Mouse (Mus musculus): ENCODE measurements around the gene Fgfr2. TPM values are rescaled to one million over a fixed set of nuclear protein-coding genes. Genes with fewer than 3 reads are reported as not detected.

The Fgfr2 gene
- polyA plus RNA-seq, 1 experiment = 1.7 TPM

GRCm38 (mm10) chr7:132704310-132704875 lies 418.8 kb downstream of the Fgfr2 start:
- TF ChIP-seq MAX (IDR thresholded peaks at IDR 0.05) (no peak), CEBPB (IDR thresholded peaks at IDR 0.05; ENCODE audit: low read depth) (no peak), FOSL1 (IDR thresholded peaks at IDR 0.05; ENCODE audit: insufficient read depth, low read length, poor library complexity, severe bottlenecking) (no peak), CTCF (IDR thresholded peaks at IDR 0.05; ENCODE audit: control insufficient read depth, insufficient read depth, insufficient read length) (no peak), MYOD1 (IDR thresholded peaks at IDR 0.05; ENCODE audit: control insufficient read depth, insufficient read length, low read depth) (no peak), MYOG (IDR thresholded peaks at IDR 0.05; ENCODE audit: control insufficient read depth, extremely low read depth, insufficient read length) (no peak)
- H3ac ChIP-seq (ENCODE audit: control insufficient read depth, insufficient read length, low read depth) = no peak overlapping the region

GRCm38 (mm10) chr7:132703515-132704309 lies 419.4 kb downstream of the Fgfr2 start:
- no peak overlapping the region for H3ac ChIP-seq (ENCODE audit: control insufficient read depth, insufficient read length, low read depth)
- no peaks in the 10 kb centered on the region for H3K79me2 ChIP-seq (ENCODE audit: control insufficient read depth, insufficient read depth)
- no peaks in the 10 kb centered on the region for H3K36me3 ChIP-seq (ENCODE audit: control insufficient read depth, insufficient read depth)
- TF ChIP-seq CEBPB (IDR thresholded peaks at IDR 0.05; ENCODE audit: low read depth) (no peak), USF1 (IDR thresholded peaks at IDR 0.05; ENCODE audit: low read depth) (no peak), MAX (IDR thresholded peaks at IDR 0.05) (no peak), MYOG (IDR thresholded peaks at IDR 0.05; ENCODE audit: control insufficient read depth, extremely low read depth, insufficient read length) (no peak), FOSL1 (IDR thresholded peaks at IDR 0.05; ENCODE audit: insufficient read depth, low read length, poor library complexity, severe bottlenecking) (no peak), MYOD1 (IDR thresholded peaks at IDR 0.05; ENCODE audit: control insufficient read depth, insufficient read length, low read depth) (no peak), CTCF (IDR thresholded peaks at IDR 0.05; ENCODE audit: control insufficient read depth, insufficient read depth, insufficient read length) (no peak)
- H3K27me3 ChIP-seq (ENCODE audit: control insufficient read depth, insufficient read depth, insufficient read length) = no peaks in the 10 kb centered on the region
- no peaks in the 10 kb centered on the region for H3K79me3 ChIP-seq (ENCODE audit: low read depth)
- H3K4me3 ChIP-seq (ENCODE audit: insufficient read depth, poor library complexity, severe bottlenecking) = no peak overlapping the region

More at GRCm38 (mm10) chr7:132704310-132704875, 418.8 kb downstream of the Fgfr2 start:
- H3K79me3 ChIP-seq (ENCODE audit: low read depth) = no peaks in the 10 kb centered on the region
- no peak overlapping the region for H3K4me3 ChIP-seq (ENCODE audit: insufficient read depth, poor library complexity, severe bottlenecking)
- no peaks in the 10 kb centered on the region for H3K27me3 ChIP-seq (ENCODE audit: control insufficient read depth, insufficient read depth, insufficient read length)
- H3K79me2 ChIP-seq (ENCODE audit: control insufficient read depth, insufficient read depth) = no peaks in the 10 kb centered on the region
- H3K36me3 ChIP-seq (ENCODE audit: control insufficient read depth, insufficient read depth) = no peaks in the 10 kb centered on the region

- TF ChIP-seq MAX (IDR thresholded peaks at IDR 0.05) = no peak
- no peak for TF ChIP-seq MYOG (IDR thresholded peaks at IDR 0.05; ENCODE audit: control insufficient read depth, extremely low read depth, insufficient read length)
- TF ChIP-seq CTCF (IDR thresholded peaks at IDR 0.05; ENCODE audit: control insufficient read depth, insufficient read depth, insufficient read length) = no peak
- no peak for TF ChIP-seq FOSL1 (IDR thresholded peaks at IDR 0.05; ENCODE audit: insufficient read depth, low read length, poor library complexity, severe bottlenecking)
- no peak for TF ChIP-seq MYOD1 (IDR thresholded peaks at IDR 0.05; ENCODE audit: control insufficient read depth, insufficient read length, low read depth)
- TF ChIP-seq CEBPB (IDR thresholded peaks at IDR 0.05; ENCODE audit: low read depth) = no peak
- TF ChIP-seq USF1 (IDR thresholded peaks at IDR 0.05; ENCODE audit: low read depth) = no peak
- no peaks in the 10 kb centered on the region for H3K79me3 ChIP-seq (ENCODE audit: low read depth)
Measured at GRCm38 (mm10) chr7:132702492-132703070, 420.6 kb downstream of the Fgfr2 start.

GRCm38 (mm10) chr7:132702024-132702423 lies 421.1 kb downstream of the Fgfr2 start:
- H3K36me3 ChIP-seq (ENCODE audit: control insufficient read depth, insufficient read depth) = no peaks in the 10 kb centered on the region
- TF ChIP-seq MAX (IDR thresholded peaks at IDR 0.05) (no peak), MYOG (IDR thresholded peaks at IDR 0.05; ENCODE audit: control insufficient read depth, extremely low read depth, insufficient read length) (no peak), CEBPB (IDR thresholded peaks at IDR 0.05; ENCODE audit: low read depth) (no peak), CTCF (IDR thresholded peaks at IDR 0.05; ENCODE audit: control insufficient read depth, insufficient read depth, insufficient read length) (no peak)
- H3K79me3 ChIP-seq (ENCODE audit: low read depth) = no peaks in the 10 kb centered on the region
- no peak overlapping the region for H3ac ChIP-seq (ENCODE audit: control insufficient read depth, insufficient read length, low read depth)
- H3K4me3 ChIP-seq (ENCODE audit: insufficient read depth, poor library complexity, severe bottlenecking) = no peak overlapping the region
- no peaks in the 10 kb centered on the region for H3K27me3 ChIP-seq (ENCODE audit: control insufficient read depth, insufficient read depth, insufficient read length)
- H3K79me2 ChIP-seq (ENCODE audit: control insufficient read depth, insufficient read depth) = no peaks in the 10 kb centered on the region

More at GRCm38 (mm10) chr7:132702492-132703070, 420.6 kb downstream of the Fgfr2 start:
- Histone ChIP-seq H3K4me3 (ENCODE audit: insufficient read depth, poor library complexity, severe bottlenecking) (no peak overlapping the region), H3K36me3 (ENCODE audit: control insufficient read depth, insufficient read depth) (no peaks in the 10 kb centered on the region), H3K27me3 (ENCODE audit: control insufficient read depth, insufficient read depth, insufficient read length) (no peaks in the 10 kb centered on the region), H3K79me2 (ENCODE audit: control insufficient read depth, insufficient read depth) (no peaks in the 10 kb centered on the region), H3ac (ENCODE audit: control insufficient read depth, insufficient read length, low read depth) (no peak overlapping the region)

GRCm38 (mm10) chr7:132701412-132701811 lies 421.7 kb downstream of the Fgfr2 start:
- no peaks in the 10 kb centered on the region for H3K27me3 ChIP-seq (ENCODE audit: control insufficient read depth, insufficient read depth, insufficient read length)
- H3ac ChIP-seq (ENCODE audit: control insufficient read depth, insufficient read length, low read depth) = no peak overlapping the region
- H3K79me3 ChIP-seq (ENCODE audit: low read depth) = no peaks in the 10 kb centered on the region
- TF ChIP-seq USF1 (IDR thresholded peaks at IDR 0.05; ENCODE audit: low read depth) (no peak), MAX (IDR thresholded peaks at IDR 0.05) (no peak), CTCF (IDR thresholded peaks at IDR 0.05; ENCODE audit: control insufficient read depth, insufficient read depth, insufficient read length) (no peak), CEBPB (IDR thresholded peaks at IDR 0.05; ENCODE audit: low read depth) (no peak), MYOG (IDR thresholded peaks at IDR 0.05; ENCODE audit: control insufficient read depth, extremely low read depth, insufficient read length) (no peak), FOSL1 (IDR thresholded peaks at IDR 0.05; ENCODE audit: insufficient read depth, low read length, poor library complexity, severe bottlenecking) (no peak), MYOD1 (IDR thresholded peaks at IDR 0.05; ENCODE audit: control insufficient read depth, insufficient read length, low read depth) (no peak)
- H3K36me3 ChIP-seq (ENCODE audit: control insufficient read depth, insufficient read depth) = no peaks in the 10 kb centered on the region
- no peak overlapping the region for H3K4me3 ChIP-seq (ENCODE audit: insufficient read depth, poor library complexity, severe bottlenecking)
- no peaks in the 10 kb centered on the region for H3K79me2 ChIP-seq (ENCODE audit: control insufficient read depth, insufficient read depth)
